Mouse (Mus musculus): Measurements from ENCODE around the gene Rnpep.
"Not testable (repeated sequence)": the region's sequence is repeated elsewhere in the genome, so short reads cannot be mapped to it uniquely, and the experiment has no call there.

The Rnpep gene

GRCm38 (mm10) chr1:135258380-135259127 lies 25.3 kb downstream of the Rnpep start, which contains the start of gene Elf3:
Gene Elf3, minus strand, starts transcription at chr1:135258568.
- DNase-seq (ENCODE audit: low spot score in 2 of 2) = no peak

GRCm38 (mm10) chr1:135256299-135256698 lies 27.6 kb downstream of the Rnpep start:
- no peak for DNase-seq (ENCODE audit: low spot score in 2 of 2)

GRCm38 (mm10) chr1:135252854-135253253 lies 31.0 kb downstream of the Rnpep start:
- DNase-seq (ENCODE audit: low spot score in 2 of 2) = no peak

DNA sequence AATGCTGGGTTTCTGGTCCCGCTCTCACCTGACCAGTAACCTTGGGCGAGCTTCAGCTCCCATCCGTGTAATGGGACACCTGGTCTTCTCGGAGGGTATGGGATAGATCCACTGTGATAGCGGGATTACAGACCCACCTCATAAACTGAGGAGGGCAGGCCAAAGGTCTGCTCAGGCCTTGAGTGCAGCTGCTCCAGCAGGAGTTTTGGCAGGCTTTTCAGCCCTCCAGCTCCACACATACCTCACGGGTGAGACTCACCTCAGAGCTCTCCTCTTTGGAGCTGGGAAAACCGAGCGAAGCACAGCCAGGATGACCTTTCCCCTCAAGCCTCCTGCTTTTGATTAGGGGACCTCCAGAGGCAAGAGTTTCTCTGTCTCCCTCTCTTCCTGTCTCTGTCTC lies 32.5 kb downstream of the Rnpep start:
- no peak for DNase-seq (ENCODE audit: low spot score in 2 of 2)

GRCm38 (mm10) chr1:135250706-135251105 lies 33.2 kb downstream of the Rnpep start:
- no peak for DNase-seq (ENCODE audit: low spot score in 2 of 2)

- peak; percentile 14 to 40 for DNase-seq (ENCODE audit: low spot score in 2 of 2)
These were observed 35.4 kb downstream of the Rnpep start for GRCm38 (mm10) chr1:135248434-135248850.

GRCm38 (mm10) chr1:135244014-135244413 lies 39.9 kb downstream of the Rnpep start:
- DNase-seq (ENCODE audit: low spot score in 2 of 2) = no peak

DNA sequence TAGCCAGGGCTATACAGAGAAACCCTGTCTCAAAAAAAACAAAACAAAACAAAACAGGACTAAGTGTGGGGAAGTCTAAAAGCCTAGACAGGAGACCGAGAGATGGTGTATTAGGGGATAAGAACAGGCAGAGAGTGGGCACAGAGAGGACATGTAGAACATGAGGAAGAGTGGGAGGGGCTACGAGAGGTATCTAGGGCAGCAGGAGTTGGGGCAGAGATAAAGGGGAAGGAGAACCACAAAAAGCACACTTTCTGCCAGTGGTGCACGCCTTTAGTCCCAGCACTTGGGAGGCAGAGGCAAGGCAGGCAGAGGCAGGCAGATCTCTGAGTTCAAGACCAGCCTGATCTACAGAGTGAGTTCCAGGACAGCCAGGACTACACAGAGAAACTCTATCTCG lies 43.7 kb downstream of the Rnpep start:
- not testable (repeated sequence) for DNase-seq (ENCODE audit: low spot score in 2 of 2)

- DNase-seq (ENCODE audit: low spot score in 2 of 2) = no peak
These were observed 46.6 kb downstream of the Rnpep start for GRCm38 (mm10) chr1:135237131-135237851.

DNA sequence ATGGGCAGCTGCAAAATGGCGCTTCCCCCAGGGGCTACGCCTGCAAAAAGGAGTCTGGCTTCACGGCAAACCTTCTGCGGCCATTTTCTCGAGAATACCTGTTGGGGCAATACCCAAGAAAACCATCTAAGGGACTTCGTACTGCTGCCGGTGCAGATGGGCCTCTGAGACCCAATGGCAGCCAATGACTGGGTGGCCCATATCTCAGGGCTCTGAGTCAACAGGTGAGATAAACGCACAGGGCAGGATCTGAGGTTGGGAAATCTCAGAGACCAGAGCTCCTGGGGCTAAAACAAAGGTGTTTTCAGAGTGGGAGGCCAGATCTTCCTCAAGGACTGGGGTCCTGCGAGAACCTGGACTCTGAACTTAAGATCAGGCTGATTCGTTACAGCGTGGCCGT lies 49.1 kb downstream of the Rnpep start:
- DNase-seq (ENCODE audit: low spot score in 2 of 2) = no peak

GRCm38 (mm10) chr1:135233961-135234360 lies 49.9 kb downstream of the Rnpep start:
- DNase-seq (ENCODE audit: low spot score in 2 of 2) = no peak

DNA sequence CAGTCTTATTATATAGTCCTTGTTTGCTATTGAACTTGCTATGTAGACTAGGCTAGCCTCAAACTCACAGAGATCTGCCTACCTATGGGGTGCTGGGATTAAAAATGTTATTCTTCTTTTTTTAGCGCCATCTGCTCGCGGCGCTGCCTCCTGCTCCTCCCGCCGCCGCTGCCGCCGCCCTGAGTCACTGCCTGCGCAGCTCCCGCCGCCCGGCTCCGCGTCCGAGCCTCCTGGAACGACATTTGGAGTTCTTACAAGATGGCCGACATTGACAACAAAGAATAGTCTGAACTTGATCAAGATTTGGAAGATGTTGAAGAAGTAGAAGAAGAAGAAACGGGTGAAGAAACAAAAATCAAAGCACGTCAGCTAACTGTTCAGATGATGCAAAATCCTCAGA lies 52.0 kb downstream of the Rnpep start:
- not testable (repeated sequence) for DNase-seq (ENCODE audit: low spot score in 2 of 2)

DNA sequence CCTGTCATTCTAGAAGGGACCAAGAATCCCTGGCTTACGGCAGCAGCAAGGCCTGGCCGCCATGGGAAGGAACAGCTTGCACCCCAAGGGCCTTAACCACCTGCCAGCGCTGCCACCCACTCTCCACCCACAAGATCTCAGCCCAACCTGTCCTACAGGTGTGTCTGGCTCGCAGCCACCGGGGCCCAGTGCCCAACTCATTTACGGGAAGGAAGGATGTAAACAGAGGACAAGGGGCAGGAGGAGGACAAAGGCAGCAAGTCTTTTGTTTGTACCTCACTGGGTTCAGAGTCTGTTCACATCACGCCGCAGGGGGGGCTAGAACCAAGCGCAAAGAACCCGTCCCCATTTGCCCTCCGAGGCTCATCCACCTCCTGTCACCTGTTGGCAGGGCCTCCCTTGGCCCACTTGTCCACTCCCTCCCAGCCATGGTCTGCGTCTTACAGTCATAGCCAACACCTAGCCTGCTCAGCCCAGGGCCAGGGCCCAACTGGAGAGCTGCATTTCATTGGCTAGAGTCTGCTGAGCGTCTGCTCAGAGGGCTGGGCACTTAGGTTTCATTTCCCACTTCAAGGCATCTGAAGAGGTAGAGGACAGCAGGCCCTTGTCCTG lies 56.4 kb downstream of the Rnpep start:
- no peak for DNase-seq (ENCODE audit: low spot score in 2 of 2)

DNA sequence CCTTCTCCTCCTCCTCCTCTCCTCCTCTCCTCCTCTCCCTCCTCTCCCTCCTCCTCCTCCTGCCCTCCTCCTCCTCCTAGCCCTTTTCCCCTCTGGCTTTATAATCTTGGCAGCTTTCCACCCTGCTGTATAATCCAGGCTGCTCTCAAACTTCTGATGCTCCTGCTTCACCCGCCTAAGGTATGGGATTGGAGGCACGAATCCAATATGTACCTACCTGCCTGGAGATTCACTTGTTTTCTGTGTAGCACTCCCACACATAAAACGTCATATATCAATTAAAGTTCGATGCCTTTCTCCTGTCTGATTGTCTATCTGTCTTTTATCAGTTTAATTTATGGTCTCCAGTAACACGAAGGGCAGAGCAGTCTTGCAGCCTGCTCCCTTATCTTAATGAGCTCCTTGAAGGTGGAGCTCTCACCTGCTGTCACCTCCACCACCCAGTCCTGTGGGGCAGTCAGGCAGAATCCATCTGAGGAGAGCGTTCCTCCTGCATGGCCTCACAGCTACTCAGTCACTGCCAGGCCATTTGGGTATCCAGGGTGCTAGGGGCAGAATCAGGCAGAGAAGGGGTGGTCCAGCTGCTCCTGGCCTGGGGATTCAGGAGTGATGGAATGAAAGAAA lies 58.8 kb downstream of the Rnpep start:
- DNase-seq (ENCODE audit: low spot score in 2 of 2) = no peak

DNA sequence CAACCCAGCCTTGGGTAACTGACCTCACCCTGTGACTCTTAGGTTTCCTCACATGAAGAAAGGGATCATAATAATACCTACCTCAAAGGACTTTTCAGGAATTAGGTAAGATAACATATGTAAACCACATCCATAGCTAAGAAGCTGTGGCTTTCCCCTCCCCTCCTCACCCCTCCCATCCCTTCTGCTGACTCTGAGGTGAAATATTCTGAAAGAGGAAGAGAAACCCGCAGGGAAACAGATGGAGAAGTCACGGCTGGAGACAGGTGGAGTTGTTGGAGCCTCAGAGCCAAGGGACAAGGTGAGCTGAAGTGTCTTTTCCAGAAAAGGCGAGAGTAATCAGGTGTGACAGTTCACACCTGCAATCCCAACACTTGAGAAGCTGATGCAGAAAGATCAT lies 59.7 kb downstream of the Rnpep start:
- DNase-seq (ENCODE audit: low spot score in 2 of 2) = no peak

GRCm38 (mm10) chr1:135217607-135218233 lies 66.2 kb downstream of the Rnpep start:
- no peak for DNase-seq (ENCODE audit: low spot score in 2 of 2)

DNA sequence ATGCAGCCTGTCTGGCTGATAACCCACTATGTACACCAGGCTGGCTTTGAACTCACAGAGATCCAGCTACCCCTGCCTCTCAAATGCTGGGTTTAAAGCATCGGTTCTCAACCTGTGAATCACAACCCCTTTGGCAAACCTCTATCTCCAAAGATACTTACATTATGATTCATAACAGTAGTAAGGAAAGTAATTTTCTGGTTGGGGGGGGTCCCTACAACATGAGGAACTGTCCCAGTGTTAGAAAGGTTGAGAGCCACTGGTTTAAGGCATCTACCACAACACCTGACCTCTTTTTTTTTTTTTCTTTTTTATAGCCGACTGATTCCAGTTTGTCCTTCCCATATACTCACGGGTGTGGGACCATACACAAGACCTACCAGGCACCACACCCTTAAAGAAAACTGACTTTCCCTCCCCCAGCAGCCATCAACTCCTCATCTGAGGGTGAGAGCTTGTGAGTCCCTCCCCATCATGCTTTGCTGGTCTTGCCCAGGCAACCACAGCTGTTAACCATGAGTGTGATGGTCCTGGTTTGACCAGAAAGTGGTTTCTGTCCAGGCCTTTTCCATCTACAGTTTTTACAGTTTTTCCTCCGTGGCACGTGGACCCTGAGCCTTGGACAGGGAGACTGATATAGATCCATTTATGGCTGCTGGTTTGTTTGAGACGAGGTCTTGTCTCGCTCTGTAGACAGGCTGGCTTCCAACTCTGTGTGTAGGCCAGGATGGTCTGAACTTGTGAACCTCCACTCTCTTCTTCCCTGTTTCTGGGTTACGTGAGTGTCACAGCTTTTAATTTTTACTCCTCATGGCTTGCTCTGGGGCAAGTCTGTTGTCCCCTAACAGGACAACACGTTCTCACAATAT lies 69.9 kb downstream of the Rnpep start:
- DNase-seq (ENCODE audit: low spot score in 2 of 2) = no peak
